Mouse (Mus musculus) left cerebral cortex, postnatal 25 days (tissue): ENCODE data around the gene Trpc7. TPM values are rescaled to one million over a fixed set of nuclear protein-coding genes. Genes with fewer than 3 reads are reported as not detected.

Source experiments
- DNase-seq, 2 experiments: peaks; one replicate each; pipeline ENCODE4 v3.0.0; 2022; ENCODE audit warnings: low spot score in 2 of 2, mixed read lengths in 1 of 2
- intact Hi-C: fragments of 180-260 bp; cut with DNase I; formaldehyde crosslinking; loops from one replicate; pipeline ENCODE4 v1.15.1; 2025
- total RNA-seq, 2 experiments: library from RNA; stranded (reverse); gene quantifications; 2 replicates each; pipeline ENCODE4 v1.2.3; 2021

Gene Trpc7
- total RNA-seq, 2 experiments from 2014 or later = 2.0 to 3.6 TPM

- DNase-seq = no peak
- intact Hi-C loops = no loop called here
Observed at GRCm38 (mm10) chr13:56795501-56795900, 100.3 kb downstream of the Trpc7 start.

- no peak for DNase-seq
- intact Hi-C loops = no loop called here
Observed at GRCm38 (mm10) chr13:56794441-56794840, 101.4 kb downstream of the Trpc7 start.

GRCm38 (mm10) chr13:56792844-56793243, 102.9 kb downstream of the Trpc7 start:
- intact Hi-C loops = no loop called here
- DNase-seq = no peak

DNA sequence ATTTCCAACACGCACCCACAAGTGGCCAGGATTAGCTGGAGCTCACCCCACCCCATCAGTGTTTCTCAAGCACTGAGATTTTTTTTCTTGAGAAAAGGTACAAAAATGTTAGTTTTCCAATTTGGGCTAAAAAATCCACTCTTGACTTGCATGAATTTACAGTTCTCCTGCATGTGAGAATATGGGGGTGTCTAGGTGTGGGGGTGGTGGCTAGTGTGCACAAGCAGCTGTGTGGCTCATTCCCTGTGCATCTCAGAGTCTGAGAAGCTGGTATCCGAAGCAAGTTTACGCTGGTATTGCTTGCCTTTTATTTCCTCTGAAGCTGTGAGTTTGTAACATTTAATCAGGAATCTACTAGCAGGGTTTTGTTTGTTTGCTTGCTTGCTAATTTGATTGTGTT, 105.1 kb downstream of the Trpc7 start:
- DNase-seq = peak; percentile 45 to 87
- intact Hi-C loops = loop anchor here (1.0 kb wide), 1 partner anchor 92 kb away; no protein-coding TSS in a partner anchor

DNA sequence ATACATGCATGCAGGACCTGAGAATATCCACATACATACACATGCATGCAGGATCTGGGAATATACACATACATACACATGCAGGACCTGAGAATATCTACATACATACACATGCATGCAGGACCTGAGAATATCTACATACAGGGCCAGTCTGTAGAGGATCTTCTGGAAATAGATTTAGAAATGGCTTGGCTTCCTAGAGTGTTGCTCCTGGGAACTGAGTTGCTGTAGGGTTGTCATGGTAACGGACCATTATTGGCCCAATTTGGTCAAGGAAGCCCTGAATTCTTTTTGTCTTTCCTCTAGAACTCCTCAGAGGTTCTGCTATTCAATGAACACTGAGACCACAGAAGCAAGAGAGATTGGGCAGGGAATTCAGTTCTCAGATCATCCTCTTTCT, 113.2 kb downstream of the Trpc7 start:
- intact Hi-C loops = no loop called here
- DNase-seq = peak; percentile 52 to 76

DNA sequence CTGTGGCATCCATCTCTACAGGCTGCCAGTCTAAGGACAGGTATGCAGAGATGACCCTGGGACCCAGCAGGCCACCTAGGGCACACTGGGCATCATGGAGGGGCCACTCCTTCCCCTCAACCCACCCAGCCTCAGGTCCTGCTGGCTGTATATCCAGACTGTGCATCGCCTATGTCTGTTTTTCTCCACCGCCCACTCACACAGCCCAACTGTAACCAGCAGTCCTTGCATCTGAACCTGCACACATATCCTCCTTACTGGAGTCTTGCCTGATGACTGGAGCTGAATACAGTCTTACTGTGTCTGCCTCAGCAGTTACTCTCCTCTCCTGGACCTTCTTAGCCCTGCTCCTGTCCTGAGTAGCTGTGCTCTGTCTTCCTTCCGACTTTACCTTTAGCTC, 114.1 kb downstream of the Trpc7 start:
- DNase-seq = peak; percentile 37 to 66
- intact Hi-C loops = no loop called here

DNA sequence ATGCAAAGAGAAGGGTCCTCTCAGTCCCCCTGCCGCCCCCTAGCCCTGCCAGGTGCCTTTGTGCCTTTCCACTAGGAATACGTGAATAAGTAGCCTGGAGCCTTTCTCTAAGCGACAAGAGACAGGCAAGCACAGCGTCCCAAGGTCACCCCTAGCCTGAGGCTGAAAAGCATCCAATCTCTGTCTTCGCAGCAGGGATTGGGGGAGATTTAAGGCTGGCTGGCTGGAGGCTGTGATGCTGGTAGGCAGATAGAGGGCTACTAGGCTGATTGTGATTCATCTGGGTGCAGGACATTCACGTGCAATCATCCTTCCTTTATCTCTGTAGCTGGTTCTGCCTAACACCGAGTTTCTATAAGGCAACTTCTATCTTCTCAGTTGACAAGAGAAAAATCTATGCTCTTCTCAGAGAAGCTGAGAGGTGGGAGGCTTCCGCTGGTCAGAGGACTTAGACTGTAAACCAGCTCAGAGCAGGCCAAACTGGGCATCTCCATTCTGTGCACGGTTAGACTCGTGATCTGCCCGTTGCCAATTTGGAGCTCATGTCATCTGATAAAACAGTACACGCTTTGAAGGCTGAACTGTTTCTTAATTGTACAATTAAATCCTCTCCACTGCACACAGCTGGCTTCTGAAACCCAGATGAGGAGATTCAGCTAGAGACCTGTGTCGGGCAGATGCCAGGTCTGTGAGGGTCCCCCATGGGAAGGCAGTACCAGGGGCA, 114.9 kb downstream of the Trpc7 start:
- DNase-seq = peak; percentile 25 to 31
- intact Hi-C loops = no loop called here

GRCm38 (mm10) chr13:56774304-56774703, 121.5 kb downstream of the Trpc7 start:
- intact Hi-C loops = no loop called here
- DNase-seq = no peak

DNA sequence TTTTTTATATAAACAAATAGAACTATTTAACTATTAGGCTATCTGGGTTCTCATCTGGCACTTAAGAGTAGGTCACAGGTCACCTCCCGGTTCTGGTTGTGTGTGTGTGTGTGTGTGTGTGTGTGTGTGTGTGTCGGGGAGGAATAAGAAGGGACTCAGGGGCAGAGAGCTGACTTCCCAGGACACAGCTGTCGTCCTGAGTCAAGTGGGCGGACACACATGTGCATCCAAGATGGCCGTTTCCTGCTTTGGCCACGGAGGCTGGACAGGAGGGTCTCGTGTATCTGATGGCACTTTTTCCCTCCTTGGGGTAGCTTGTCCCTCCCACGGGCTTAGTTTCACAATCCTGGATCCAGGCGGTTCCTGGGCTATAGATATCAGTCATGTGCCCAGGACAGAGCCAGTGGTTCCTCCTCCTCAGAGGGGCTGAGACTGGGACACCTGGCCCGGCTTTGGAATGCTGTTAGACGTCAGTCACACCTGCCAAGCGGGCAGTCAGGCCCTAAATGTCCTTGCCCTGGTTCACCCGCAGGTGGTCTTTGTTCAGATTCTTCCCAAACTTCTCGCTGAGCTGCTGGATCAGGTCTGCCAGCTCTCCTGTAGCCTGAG, 122.4 kb downstream of the Trpc7 start:
- DNase-seq = no peak
- intact Hi-C loops = no loop called here

DNA sequence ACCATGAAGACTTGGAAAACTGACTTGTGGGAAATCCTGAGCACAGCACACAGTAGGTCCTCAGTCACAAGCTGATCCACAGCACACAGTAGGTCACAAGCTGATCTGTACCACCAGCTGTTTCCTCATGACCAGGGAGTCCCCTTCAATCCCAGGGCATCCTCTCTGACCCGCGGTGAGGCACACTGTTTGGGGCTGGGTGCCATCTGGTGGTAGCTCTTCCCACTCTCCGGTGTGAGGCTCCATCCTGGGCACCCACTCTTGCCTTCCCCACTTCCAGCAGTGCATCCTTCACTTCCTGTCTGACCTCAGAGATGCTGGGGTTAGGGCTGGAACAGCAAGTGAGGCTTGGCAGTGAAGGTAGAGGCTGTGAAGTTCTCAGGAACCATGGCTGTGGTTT, 123.2 kb downstream of the Trpc7 start:
- DNase-seq = no peak
- intact Hi-C loops = no loop called here

DNA sequence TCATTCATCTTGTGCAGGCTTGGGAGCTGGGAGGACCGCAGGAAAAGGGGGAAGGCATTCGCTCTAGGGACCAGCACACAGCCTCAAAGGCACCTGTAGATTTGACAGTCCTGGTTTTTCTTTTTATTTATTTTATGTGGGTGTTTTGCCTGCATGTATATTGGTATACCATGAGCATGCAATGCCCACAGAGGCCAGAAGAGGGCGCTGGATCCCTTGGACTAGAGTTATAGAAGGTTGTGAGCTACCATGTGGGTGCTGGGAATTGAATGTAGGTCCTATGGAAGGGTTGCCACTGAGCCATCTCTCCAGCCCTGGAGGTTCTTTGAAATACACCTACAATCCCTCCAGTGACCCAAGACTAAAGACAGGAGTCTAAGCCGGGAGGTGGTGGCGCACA, 125.0 kb downstream of the Trpc7 start:
- no peak for DNase-seq
- intact Hi-C loops = no loop called here

- intact Hi-C loops = no loop called here
Observed at GRCm38 (mm10) chr13:56770136-56770578, 125.6 kb downstream of the Trpc7 start.

GRCm38 (mm10) chr13:56769431-56769830, 126.4 kb downstream of the Trpc7 start:
- intact Hi-C loops = no loop called here

More at GRCm38 (mm10) chr13:56770136-56770578, 125.6 kb downstream of the Trpc7 start:
- DNase-seq = peak in 1 of 2 experiments; percentile 20

GRCm38 (mm10) chr13:56766211-56766610, 129.6 kb downstream of the Trpc7 start:
- intact Hi-C loops = no loop called here
- no peak for DNase-seq

More at GRCm38 (mm10) chr13:56769431-56769830, 126.4 kb downstream of the Trpc7 start:
- DNase-seq = no peak

DNA sequence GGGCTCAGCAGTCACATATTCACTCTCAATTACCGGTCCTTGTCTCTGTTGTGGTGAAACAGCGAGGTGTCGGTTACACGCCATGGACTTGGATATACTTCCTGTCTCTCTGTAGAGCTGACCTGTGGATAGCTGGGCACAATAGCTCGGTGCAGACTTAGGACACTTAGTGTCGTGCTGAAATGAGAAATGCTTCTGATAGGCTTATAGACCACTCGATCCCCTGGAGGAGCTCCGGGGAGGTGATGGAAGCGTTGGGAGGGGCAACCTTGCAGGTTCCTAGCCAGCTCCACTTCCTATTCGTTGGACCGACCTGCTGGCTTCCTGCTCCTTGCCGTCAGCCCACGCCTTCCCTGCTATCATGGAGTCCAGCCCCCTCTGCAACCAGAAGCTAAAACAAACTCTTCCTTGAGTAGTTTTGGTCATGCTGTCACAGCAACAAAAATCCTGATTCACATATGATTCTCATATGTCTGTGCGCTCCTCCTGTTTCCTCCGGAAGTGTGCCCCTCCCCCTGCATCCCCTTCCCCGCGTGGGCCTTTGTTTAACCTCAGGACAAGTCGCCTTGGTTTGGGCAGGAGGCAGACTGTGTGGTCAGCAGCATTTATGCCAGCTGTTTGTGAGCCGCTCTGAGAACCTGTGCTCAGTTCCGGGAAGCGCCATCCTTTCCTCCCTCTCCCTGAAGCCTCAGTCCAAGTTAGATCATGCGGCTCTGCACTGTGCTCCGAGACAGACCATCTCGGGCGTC, 130.3 kb downstream of the Trpc7 start:
- DNase-seq = no peak
- intact Hi-C loops = no loop called here

GRCm38 (mm10) chr13:56762446-56763229, 133.2 kb downstream of the Trpc7 start:
- no peak for DNase-seq
- intact Hi-C loops = no loop called here

DNA sequence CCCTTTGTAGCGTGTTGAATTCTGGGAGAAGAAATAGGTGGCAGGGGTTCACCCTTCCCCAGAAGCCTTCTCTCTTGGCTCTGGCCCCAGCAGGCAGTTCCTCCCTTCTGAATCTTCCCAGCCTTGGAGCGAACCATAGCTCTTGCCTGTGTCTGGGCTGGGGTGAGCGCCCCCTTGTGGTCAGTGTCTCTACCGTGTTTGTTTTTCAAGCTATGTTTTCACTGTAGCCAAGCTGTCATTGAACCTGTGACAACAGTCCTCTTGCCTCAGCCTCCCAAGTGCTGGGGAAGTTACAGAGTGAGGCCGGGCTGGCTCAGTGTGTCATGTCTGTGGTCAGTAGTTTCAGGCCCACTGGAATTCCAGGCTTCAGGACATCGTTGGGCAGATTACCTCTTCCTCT, 137.3 kb downstream of the Trpc7 start:
- intact Hi-C loops = loop anchor here (5.0 kb wide), 1 partner anchor 281 kb away; no protein-coding TSS in a partner anchor

DNA sequence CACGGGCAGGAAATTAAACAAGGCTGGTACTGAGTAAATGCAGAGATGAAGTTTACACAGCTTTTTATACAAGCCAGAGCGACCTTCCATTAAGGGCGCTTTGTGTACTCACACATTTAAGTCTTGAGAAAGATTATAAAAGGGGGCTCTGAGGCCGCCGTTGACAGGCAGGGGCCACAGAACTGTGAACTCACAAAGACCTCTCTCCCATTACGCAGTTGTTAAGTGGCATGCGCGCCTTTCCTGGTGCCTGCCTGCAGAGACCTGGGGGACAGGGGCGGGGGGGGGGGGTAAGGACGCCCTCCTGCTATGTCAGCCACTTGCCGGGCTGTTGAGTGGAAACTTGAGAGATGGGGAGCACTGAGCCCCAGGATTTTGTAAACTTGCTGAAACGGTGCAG, 138.6 kb downstream of the Trpc7 start:
- DNase-seq = no peak
- intact Hi-C loops = loop anchor here (5.0 kb wide), 1 partner anchor 280 kb away; no protein-coding TSS in a partner anchor

More for the DNA sequence above, 137.3 kb downstream of the Trpc7 start:
- DNase-seq = peak; percentile 61 to 68

DNA sequence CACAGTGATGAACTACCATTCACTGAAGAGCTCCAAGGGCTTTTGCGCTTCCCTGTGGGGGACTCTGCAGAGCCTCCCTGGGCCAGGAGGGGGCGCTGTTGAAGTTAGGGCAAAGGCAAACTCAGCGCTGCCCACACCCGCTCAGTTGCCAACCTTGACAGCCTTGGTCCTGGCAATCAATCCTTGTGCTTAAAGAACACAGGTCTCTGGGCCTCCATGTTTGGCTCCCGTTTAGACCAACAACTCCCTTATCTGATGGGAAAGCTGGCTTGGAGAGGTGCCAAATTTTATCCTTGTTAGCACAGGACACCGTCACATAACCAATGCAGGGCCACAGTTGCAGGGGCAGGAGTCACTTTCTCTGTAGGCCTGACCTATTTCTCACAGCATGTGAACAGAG, 139.9 kb downstream of the Trpc7 start:
- intact Hi-C loops = loop anchor here (5.0 kb wide), 1 partner anchor 279 kb away; no protein-coding TSS in a partner anchor
- no peak for DNase-seq
